ENCODE assay signal across 18 mouse cellular contexts in genomic region chr10:98704559-98704958, GRCm38 (mm10).
A peak's percentile ranks its signal among the peaks of the same experiment; 100 is the strongest.
DNase-seq lines count a peak whose midpoint lies in the region; ATAC-seq lines count a peak whose summit lies in the region.
"Had no signal": no experiment of that assay in that cellular context is flagged by ENCODE, and none has a peak within 500 bp of the region (broad histone marks: within the 10 kb centered on the region; RNA-seq: fewer than 3 reads in every experiment).

No protein-coding gene starts in this region.

- H3K9ac ChIP-seq in neural tube, embryonic 13.5 days: no peak overlapping the region
- H3K9ac ChIP-seq in limb, embryonic 15.5 days: no peak overlapping the region
- H3K9ac ChIP-seq: limb, embryonic 12.5 days; liver, embryonic 15.5 days; neural tube, embryonic 12.5 days had no signal

- no peaks in the 10 kb centered on the region for H3K4me1 ChIP-seq in neural tube, embryonic 13.5 days (replicated peaks)
- peaks cover 6% of the 10 kb centered on the region; the same call in 1 of the 2 replicates for H3K4me1 ChIP-seq in limb, embryonic 15.5 days
- H3K4me1 ChIP-seq: liver, embryonic 15.5 days; neural tube, embryonic 12.5 days had no signal

- H3K27me3 ChIP-seq in neural tube, embryonic 13.5 days: no peaks in the 10 kb centered on the region
- no peaks in the 10 kb centered on the region for H3K27me3 ChIP-seq in limb, embryonic 15.5 days
- H3K27me3 ChIP-seq: limb, embryonic 12.5 days; liver, embryonic 15.5 days; neural tube, embryonic 12.5 days had no signal

- no peaks in the 10 kb centered on the region for H3K36me3 ChIP-seq in neural tube, embryonic 13.5 days
- no peaks in the 10 kb centered on the region for H3K36me3 ChIP-seq in limb, embryonic 15.5 days
- H3K36me3 ChIP-seq: G1E; limb, embryonic 12.5 days; liver, embryonic 15.5 days; neural tube, embryonic 12.5 days had no signal

- no peak for DNase-seq in neural tube, embryonic 10.5 days (ENCODE audit: extremely low spot score, low spot score)
- peak; percentile 76 for DNase-seq in lung, postnatal 36 days
- DNase-seq in frontal cortex, postnatal 10 days (ENCODE audit: low spot score in 2 of 2): no peak
- DNase-seq in urinary bladder, adult 18-20 months (ENCODE audit: low spot score in 2 of 2): no peak
- DNase-seq: cerebellum, adult 9-10 months; kidney, adult 8-10 months; right cerebral cortex, postnatal 14 days; thymus, adult 2 months had no signal

- H3K4me3 ChIP-seq in neural tube, embryonic 13.5 days: no peak overlapping the region
- H3K4me3 ChIP-seq in limb, embryonic 15.5 days: no peak overlapping the region
- H3K4me3 ChIP-seq: limb, embryonic 12.5 days; liver, embryonic 15.5 days; neural tube, embryonic 12.5 days had no signal

- H3K4me2 ChIP-seq in neural tube, embryonic 13.5 days: no peak overlapping the region
- H3K4me2 ChIP-seq in limb, embryonic 15.5 days: no peak overlapping the region
- H3K4me2 ChIP-seq: heart, embryonic 11.5 days; limb, embryonic 12.5 days; liver, embryonic 15.5 days; neural tube, embryonic 12.5 days had no signal

- H3K9me3 ChIP-seq in neural tube, embryonic 13.5 days: no peaks in the 10 kb centered on the region
- H3K9me3 ChIP-seq in limb, embryonic 15.5 days: no peaks in the 10 kb centered on the region
- H3K9me3 ChIP-seq: G1E; limb, embryonic 12.5 days; liver, embryonic 15.5 days; neural tube, embryonic 12.5 days had no signal

- no peak for ATAC-seq in neural tube, embryonic 13.5 days (ENCODE audit: low read depth)
- 0 out of 2 replicates have a peak, but pooled peaks have one; percentile 61 for ATAC-seq in limb, embryonic 15.5 days (ENCODE audit: insufficient number of reproducible peaks, low FRiP score, low TSS enrichment, low read depth)
- no peak for ATAC-seq in megakaryocyte, adult 5-6 weeks (ENCODE audit: poor library complexity, severe bottlenecking)
- ATAC-seq: forebrain, embryonic 14.5 days; hindbrain, embryonic 16.5 days had no signal

- WGBS in neural tube, embryonic 13.5 days: 91% methylated on average over 6 of the region's 6 CpGs
- WGBS in limb, embryonic 15.5 days: 68% methylated on average over 6 of the region's 6 CpGs

- 0 out of 2 replicates have a peak overlapping the region, but pooled peaks have one; percentile 49 for H3K27ac ChIP-seq in neural tube, embryonic 13.5 days (replicated peaks)
- H3K27ac ChIP-seq in limb, embryonic 15.5 days: no peak overlapping the region
- H3K27ac ChIP-seq: limb, embryonic 12.5 days; liver, embryonic 15.5 days; neural tube, embryonic 12.5 days had no signal
